Comparison of ENCODE assay signal across 8 mouse cellular contexts in genomic region chr12:112869783-112870204, GRCm38 (mm10). TPM values are rescaled to one million over a fixed set of nuclear protein-coding genes. Genes with fewer than 3 reads are reported as not detected.
DNase-seq lines count a peak whose midpoint lies in the region; ATAC-seq and TF ChIP-seq lines count a peak whose summit lies in the region.

No protein-coding gene starts in this region.

- peaks cover 3% of the 10 kb centered on the region; the same call in 1 of the 2 replicates for H3K4me1 ChIP-seq in lung, embryonic 14.5 days (ENCODE audit: insufficient read depth)
- H3K4me1 ChIP-seq in limb, embryonic 13.5 days = peaks cover 21% of the 10 kb centered on the region

- WGBS in lung, embryonic 14.5 days = 3% methylated on average over 16 of the region's 16 CpGs
- 10% methylated on average over 16 of the region's 16 CpGs for WGBS in limb, embryonic 13.5 days

- H3K4me3 ChIP-seq in lung, embryonic 14.5 days (ENCODE audit: low read depth, low read length) = no peak overlapping the region
- H3K4me3 ChIP-seq in limb, embryonic 13.5 days = no peak overlapping the region

- H3K36me3 ChIP-seq in lung, embryonic 14.5 days (ENCODE audit: insufficient read depth) = no peaks in the 10 kb centered on the region
- no peaks in the 10 kb centered on the region for H3K36me3 ChIP-seq in limb, embryonic 13.5 days

- H3K27ac ChIP-seq in lung, embryonic 14.5 days (ENCODE audit: low read depth) = no peak overlapping the region
- H3K27ac ChIP-seq in limb, embryonic 13.5 days = no peak overlapping the region

- H3K9me3 ChIP-seq in lung, embryonic 14.5 days (ENCODE audit: low read depth, low read length) = no peaks in the 10 kb centered on the region
- H3K9me3 ChIP-seq in limb, embryonic 13.5 days = no peaks in the 10 kb centered on the region

- H3K4me2 ChIP-seq in lung, embryonic 14.5 days = peak overlapping the region; percentile 19; the same call in 1 of the 2 replicates
- H3K4me2 ChIP-seq in limb, embryonic 13.5 days (replicated peaks) = 0 out of 2 replicates have a peak overlapping the region, but pooled peaks have one; percentile 15

- H3K27me3 ChIP-seq in lung, embryonic 14.5 days (ENCODE audit: insufficient read depth, low read length) = peaks cover 24% of the 10 kb centered on the region
- H3K27me3 ChIP-seq in limb, embryonic 13.5 days = peaks cover 57% of the 10 kb centered on the region

- peak; percentile 42 for DNase-seq in adrenal gland, adult 2 months
- no peak for DNase-seq in adrenal gland, postnatal 25 days
- peak; percentile 70 for DNase-seq in lung, embryonic 14.5 days
- DNase-seq in lung, postnatal 25 days (ENCODE audit: low spot score) = no peak
- DNase-seq in thymus, postnatal 25 days = peak; percentile 64
- DNase-seq in gastrocnemius, postnatal 4 days (ENCODE audit: low spot score in 2 of 2) = no peak
- DNase-seq in cerebellum, adult 18-20 months = no peak

- no peak for TF ChIP-seq CTCF in lung, embryonic 14.5 days (IDR thresholded peaks at IDR 0.05; ENCODE audit: low read depth)

- peak; percentile 21; the same call in 1 of the 2 replicates for ATAC-seq in lung, embryonic 14.5 days (ENCODE audit: insufficient read depth)
- ATAC-seq in limb, embryonic 13.5 days (ENCODE audit: low FRiP score, low read depth) = no peak

- no peak overlapping the region for H3K9ac ChIP-seq in lung, embryonic 14.5 days
- 0 out of 2 replicates have a peak overlapping the region, but pooled peaks have one; percentile 21 for H3K9ac ChIP-seq in limb, embryonic 13.5 days

RNA-seq across cellular contexts. Expression of gene Gpr132, which starts 1.8 kb away (rescaled TPM):
- under 1 TPM; 0.26 to 0.59 TPM for total RNA-seq in adrenal gland, adult 2 months (2021)
- polyA plus RNA-seq in adrenal gland, adult 2 months (2012; rRNA removed) = 1.3 TPM in 2 replicates
- 0.12 TPM in 1 of 2 replicates, not detected in the other for total RNA-seq in adrenal gland, postnatal 25 days (2021)
- 0.12 TPM in 1 of 2 replicates, not detected in the other for polyA plus RNA-seq in lung, embryonic 14.5 days (2014; fragmentation: Nextera tagmentation; extraction: Ambion mirVana)
- 0.11 and 0.13 TPM in 2 replicates for polyA plus RNA-seq in limb, embryonic 13.5 days (2015; fragmentation: Nextera tagmentation; extraction: Ambion mirVana)
- under 1 TPM; 0.10 to 0.18 TPM for total RNA-seq in gastrocnemius, postnatal 4 days (2021)

RNA-seq across cellular contexts. Expression of gene Cdca4, which starts 40.6 kb away (rescaled TPM):
- total RNA-seq in adrenal gland, adult 2 months (2021) = 10 to 100 TPM; 11.0 to 13.0 TPM
- polyA plus RNA-seq in adrenal gland, adult 2 months (2012; rRNA removed) = 8.1 and 9.4 TPM in 2 replicates
- total RNA-seq in adrenal gland, postnatal 25 days (2021) = 15.5 and 15.9 TPM in 2 replicates
- polyA plus RNA-seq in lung, embryonic 14.5 days (2014; fragmentation: Nextera tagmentation; extraction: Ambion mirVana) = 140 and 153 TPM in 2 replicates
- polyA plus RNA-seq in limb, embryonic 13.5 days (2015; fragmentation: Nextera tagmentation; extraction: Ambion mirVana) = 132 and 134 TPM in 2 replicates
- 10 to 100 TPM; 17.1 to 20.6 TPM for total RNA-seq in gastrocnemius, postnatal 4 days (2021)

RNA-seq across cellular contexts. Expression of gene Jag2, which starts 59.8 kb away (rescaled TPM):
- 1 to 10 TPM; 3.5 to 6.1 TPM for total RNA-seq in adrenal gland, adult 2 months (2021)
- 12.8 and 25.8 TPM in 2 replicates for polyA plus RNA-seq in adrenal gland, adult 2 months (2012; rRNA removed)
- 7.6 and 8.4 TPM in 2 replicates for total RNA-seq in adrenal gland, postnatal 25 days (2021)
- 6.3 and 8.0 TPM in 2 replicates for polyA plus RNA-seq in lung, embryonic 14.5 days (2014; fragmentation: Nextera tagmentation; extraction: Ambion mirVana)
- polyA plus RNA-seq in limb, embryonic 13.5 days (2015; fragmentation: Nextera tagmentation; extraction: Ambion mirVana) = 5.9 and 7.8 TPM in 2 replicates
- 10 to 100 TPM; 60.4 to 60.8 TPM for total RNA-seq in gastrocnemius, postnatal 4 days (2021)

Comparison
In these comparisons a context has a peak if more than half of its experiments do, and no peak if none do; other contexts are left out.
1. DNase-seq: peak in adrenal gland, adult 2 months (single experiment), lung, embryonic 14.5 days (single experiment) and thymus, postnatal 25 days (single experiment); none in adrenal gland, postnatal 25 days (single experiment), lung, postnatal 25 days (single experiment), gastrocnemius, postnatal 4 days (0 of 2) and cerebellum, adult 18-20 months (0 of 2).